Mouse (Mus musculus) cerebellum, adult 2 months (tissue): ENCODE results near the gene Degs2. TPM values are rescaled to one million over a fixed set of nuclear protein-coding genes. Genes with fewer than 3 reads are reported as not detected.
"Not testable (repeated sequence)": the region's sequence is repeated elsewhere in the genome, so short reads cannot be mapped to it uniquely, and the experiment has no call there.

Source experiments
- DNase-seq, 2 experiments: peaks; one replicate each; pipeline ENCODE4 v3.0.0; 2021
- H3K27ac ChIP-seq: fragments of 200-500 bp; 2 replicates; pipeline ENCODE4 v1.5.1; 2012; ENCODE audit warnings: low read length, control low read depth, inconsistent platforms; ENCODE audit not compliant: insufficient read depth
- H3K27me3 ChIP-seq: fragments of 200-500 bp; 2 replicates; pipeline ENCODE4 v1.6.1; 2012; ENCODE audit warnings: inconsistent platforms, mild to moderate bottlenecking, low read length, moderate library complexity; ENCODE audit not compliant: control insufficient read depth, insufficient read depth
- H3K4me1 ChIP-seq: fragments of 200-500 bp; 2 replicates; pipeline ENCODE4 v1.6.1; 2011; ENCODE audit warnings: low read length; ENCODE audit not compliant: control insufficient read depth, insufficient read depth
- H3K4me3 ChIP-seq: fragments of 200-500 bp; replicated peaks from 2 replicates; pipeline ENCODE3; 2011; ENCODE audit warnings: mild to moderate bottlenecking, low read depth, low read length, control low read depth; ENCODE audit not compliant: insufficient read depth
- CTCF ChIP-seq: fragments of 200-500 bp; IDR thresholded peaks from 2 replicates; pipeline ENCODE4 v1.5.1; 2011; ENCODE audit warnings: low read depth, mild to moderate bottlenecking, control low read depth, low read length, moderate library complexity, borderline replicate concordance; ENCODE audit not compliant: insufficient read depth
- POLR2A ChIP-seq: fragments of 200-500 bp; IDR thresholded peaks from 2 replicates; pipeline ENCODE4 v1.6.1; 2011; ENCODE audit warnings: low read length, control low read depth, borderline replicate concordance; ENCODE audit not compliant: insufficient read depth
- WGBS: fragments of 180-500 bp; shearing (Covaris S2); methylation state at CpG from one replicate; pipeline ENCODE4 v1.1.7; 2018; 5-methylcytosine and 5-hydroxymethylcytosine counted together
- polyA plus RNA-seq: library from polyadenylated mRNA; depleted of rRNA; stranded (reverse); fragments of >200 nt; gene quantifications from 2 replicates; pipeline ENCODE4 v1.2.3, GENCODE M21; 2012

The Degs2 gene
- polyA plus RNA-seq, 1 experiment = 8.3 TPM

- TF ChIP-seq POLR2A = no peak
- no peak for TF ChIP-seq CTCF
- no peak for DNase-seq
- no peak overlapping the region for H3K4me3 ChIP-seq
- no peaks in the 10 kb centered on the region; the same call in 1 of the 2 replicates for H3K27me3 ChIP-seq
- no peak overlapping the region for H3K27ac ChIP-seq
- WGBS = 88% methylated on average over 7 of the region's 7 CpGs
- no peaks in the 10 kb centered on the region for H3K4me1 ChIP-seq
Observed at GRCm38 (mm10) chr12:108737838-108738237, 35.7 kb upstream of the Degs2 start.

GRCm38 (mm10) chr12:108734386-108734785, 32.3 kb upstream of the Degs2 start:
- Histone ChIP-seq H3K27ac (no peak overlapping the region), H3K4me3 (no peak overlapping the region), H3K4me1 (no peaks in the 10 kb centered on the region), H3K27me3 (no peaks in the 10 kb centered on the region; the same call in 1 of the 2 replicates)
- WGBS = 92% methylated on average over 2 of the region's 2 CpGs
- TF ChIP-seq POLR2A (no peak), CTCF (no peak)
- DNase-seq = no peak

- 81% methylated on average over 3 of the region's 3 CpGs for WGBS
- no peak for DNase-seq
- H3K27ac ChIP-seq = no peak overlapping the region
- no peak for TF ChIP-seq POLR2A
- TF ChIP-seq CTCF = no peak
- no peaks in the 10 kb centered on the region for H3K27me3 ChIP-seq
- H3K4me1 ChIP-seq = no peaks in the 10 kb centered on the region
- no peak overlapping the region for H3K4me3 ChIP-seq
Observed at GRCm38 (mm10) chr12:108723841-108724240, 21.7 kb upstream of the Degs2 start.

- Histone ChIP-seq H3K4me3 (no peak overlapping the region), H3K27me3 (no peaks in the 10 kb centered on the region), H3K4me1 (no peaks in the 10 kb centered on the region), H3K27ac (no peak overlapping the region)
- no peak for DNase-seq
- TF ChIP-seq CTCF (no peak), POLR2A (no peak)
- WGBS = 94% methylated on average over 4 of the region's 4 CpGs
Observed at GRCm38 (mm10) chr12:108722464-108722863, 20.3 kb upstream of the Degs2 start.

GRCm38 (mm10) chr12:108718485-108718884, 16.4 kb upstream of the Degs2 start:
- H3K4me1 ChIP-seq = no peaks in the 10 kb centered on the region
- no peak overlapping the region for H3K4me3 ChIP-seq
- 82% methylated on average over 3 of the region's 3 CpGs for WGBS
- no peak for DNase-seq
- H3K27me3 ChIP-seq = no peaks in the 10 kb centered on the region
- no peak for TF ChIP-seq CTCF
- TF ChIP-seq POLR2A = no peak
- H3K27ac ChIP-seq = no peak overlapping the region

- Histone ChIP-seq H3K27ac (no peak overlapping the region), H3K4me1 (no peaks in the 10 kb centered on the region), H3K4me3 (no peak overlapping the region), H3K27me3 (no peaks in the 10 kb centered on the region)
- 71% methylated on average over 5 of the region's 5 CpGs for WGBS
- TF ChIP-seq POLR2A (no peak), CTCF (no peak)
- no peak for DNase-seq
Observed at GRCm38 (mm10) chr12:108715854-108716253, 13.7 kb upstream of the Degs2 start.

- not testable (repeated sequence) for H3K4me3 ChIP-seq, DNase-seq, H3K27ac ChIP-seq, H3K4me1 ChIP-seq, H3K27me3 ChIP-seq
- 92% methylated on average over 14 of the region's 14 CpGs for WGBS
Observed at GRCm38 (mm10) chr12:108713972-108714371, 11.9 kb upstream of the Degs2 start.

- Histone ChIP-seq H3K27me3 (no peaks in the 10 kb centered on the region), H3K27ac (no peak overlapping the region), H3K4me3 (no peak overlapping the region), H3K4me1 (no peaks in the 10 kb centered on the region)
- no peak for DNase-seq
- 79% methylated on average over 4 of the region's 4 CpGs for WGBS
- TF ChIP-seq POLR2A (no peak), CTCF (no peak)
Observed at GRCm38 (mm10) chr12:108712481-108712880, 10.4 kb upstream of the Degs2 start.
